Mouse (Mus musculus): ENCODE results near the gene Ugt1a9. TPM values are rescaled to one million over a fixed set of nuclear protein-coding genes. Genes with fewer than 3 reads are reported as not detected.

Ugt1a9 gene
- polyA plus RNA-seq, 1 experiment, result not detected

- no peak overlapping the region for H3K4me3 ChIP-seq (ENCODE audit: insufficient read depth, low read length)
- no peak overlapping the region for H3K27ac ChIP-seq (ENCODE audit: insufficient read depth, low read length)
- no peak for TF ChIP-seq CTCF (IDR thresholded peaks at IDR 0.05; ENCODE audit: extremely low read depth, insufficient read depth, low read length)
- TF ChIP-seq POLR2A (IDR thresholded peaks at IDR 0.05; ENCODE audit: extremely low read depth, insufficient read depth, low read length), result no peak
- no peaks in the 10 kb centered on the region for H3K4me1 ChIP-seq (ENCODE audit: control insufficient read depth, insufficient read depth, low read length)
These were observed 175.8 kb downstream of the Ugt1a9 start for GRCm38 (mm10) chr1:88246386-88246785.

GRCm38 (mm10) chr1:88247660-88248059, 177.1 kb downstream of the Ugt1a9 start:
- Histone ChIP-seq H3K4me3 (ENCODE audit: insufficient read depth, low read length) (no peak overlapping the region), H3K27ac (ENCODE audit: insufficient read depth, low read length) (no peak overlapping the region), H3K4me1 (ENCODE audit: control insufficient read depth, insufficient read depth, low read length) (no peaks in the 10 kb centered on the region)
- TF ChIP-seq CTCF (IDR thresholded peaks at IDR 0.05; ENCODE audit: extremely low read depth, insufficient read depth, low read length), result no peak
- TF ChIP-seq POLR2A (IDR thresholded peaks at IDR 0.05; ENCODE audit: extremely low read depth, insufficient read depth, low read length), result no peak

- no peak overlapping the region for H3K27ac ChIP-seq (ENCODE audit: insufficient read depth, low read length)
- no peak overlapping the region for H3K4me3 ChIP-seq (ENCODE audit: insufficient read depth, low read length)
- TF ChIP-seq POLR2A (IDR thresholded peaks at IDR 0.05; ENCODE audit: extremely low read depth, insufficient read depth, low read length) (no peak), CTCF (IDR thresholded peaks at IDR 0.05; ENCODE audit: extremely low read depth, insufficient read depth, low read length) (no peak)
- H3K4me1 ChIP-seq (ENCODE audit: control insufficient read depth, insufficient read depth, low read length), result no peaks in the 10 kb centered on the region
These were observed 178.1 kb downstream of the Ugt1a9 start for GRCm38 (mm10) chr1:88248658-88249057.

- H3K4me1 ChIP-seq (ENCODE audit: control insufficient read depth, insufficient read depth, low read length), result no peaks in the 10 kb centered on the region
- no peak overlapping the region for H3K27ac ChIP-seq (ENCODE audit: insufficient read depth, low read length)
- no peak overlapping the region for H3K4me3 ChIP-seq (ENCODE audit: insufficient read depth, low read length)
- TF ChIP-seq CTCF (IDR thresholded peaks at IDR 0.05; ENCODE audit: extremely low read depth, insufficient read depth, low read length) (no peak), POLR2A (IDR thresholded peaks at IDR 0.05; ENCODE audit: extremely low read depth, insufficient read depth, low read length) (no peak)
These were observed 179.0 kb downstream of the Ugt1a9 start for GRCm38 (mm10) chr1:88249596-88249995.

GRCm38 (mm10) chr1:88250023-88250422, 179.4 kb downstream of the Ugt1a9 start:
- no peak overlapping the region for H3K4me3 ChIP-seq (ENCODE audit: insufficient read depth, low read length)
- no peak overlapping the region for H3K27ac ChIP-seq (ENCODE audit: insufficient read depth, low read length)
- no peaks in the 10 kb centered on the region for H3K4me1 ChIP-seq (ENCODE audit: control insufficient read depth, insufficient read depth, low read length)
- no peak for TF ChIP-seq POLR2A (IDR thresholded peaks at IDR 0.05; ENCODE audit: extremely low read depth, insufficient read depth, low read length)
- TF ChIP-seq CTCF (IDR thresholded peaks at IDR 0.05; ENCODE audit: extremely low read depth, insufficient read depth, low read length), result no peak

- TF ChIP-seq POLR2A (IDR thresholded peaks at IDR 0.05; ENCODE audit: extremely low read depth, insufficient read depth, low read length), result no peak
- TF ChIP-seq CTCF (IDR thresholded peaks at IDR 0.05; ENCODE audit: extremely low read depth, insufficient read depth, low read length), result no peak
- Histone ChIP-seq H3K4me3 (ENCODE audit: insufficient read depth, low read length) (no peak overlapping the region), H3K27ac (ENCODE audit: insufficient read depth, low read length) (no peak overlapping the region), H3K4me1 (ENCODE audit: control insufficient read depth, insufficient read depth, low read length) (no peaks in the 10 kb centered on the region)
These were observed 182.5 kb downstream of the Ugt1a9 start for GRCm38 (mm10) chr1:88253106-88253505.

- no peak overlapping the region for H3K27ac ChIP-seq (ENCODE audit: insufficient read depth, low read length)
- no peaks in the 10 kb centered on the region for H3K4me1 ChIP-seq (ENCODE audit: control insufficient read depth, insufficient read depth, low read length)
- TF ChIP-seq CTCF (IDR thresholded peaks at IDR 0.05; ENCODE audit: extremely low read depth, insufficient read depth, low read length) (no peak), POLR2A (IDR thresholded peaks at IDR 0.05; ENCODE audit: extremely low read depth, insufficient read depth, low read length) (no peak)
- H3K4me3 ChIP-seq (ENCODE audit: insufficient read depth, low read length), result no peak overlapping the region
These were observed 182.9 kb downstream of the Ugt1a9 start for GRCm38 (mm10) chr1:88253540-88253939.

GRCm38 (mm10) chr1:88254793-88255465, 184.3 kb downstream of the Ugt1a9 start:
- no peaks in the 10 kb centered on the region for H3K4me1 ChIP-seq (ENCODE audit: control insufficient read depth, insufficient read depth, low read length)
- TF ChIP-seq CTCF (IDR thresholded peaks at IDR 0.05; ENCODE audit: extremely low read depth, insufficient read depth, low read length) (no peak), POLR2A (IDR thresholded peaks at IDR 0.05; ENCODE audit: extremely low read depth, insufficient read depth, low read length) (no peak)

GRCm38 (mm10) chr1:88255466-88255857, 184.9 kb downstream of the Ugt1a9 start:
- no peak for TF ChIP-seq CTCF (IDR thresholded peaks at IDR 0.05; ENCODE audit: extremely low read depth, insufficient read depth, low read length)
- no peak for TF ChIP-seq POLR2A (IDR thresholded peaks at IDR 0.05; ENCODE audit: extremely low read depth, insufficient read depth, low read length)
- Histone ChIP-seq H3K27ac (ENCODE audit: insufficient read depth, low read length) (no peak overlapping the region), H3K4me3 (ENCODE audit: insufficient read depth, low read length) (no peak overlapping the region), H3K4me1 (ENCODE audit: control insufficient read depth, insufficient read depth, low read length) (no peaks in the 10 kb centered on the region)

More at GRCm38 (mm10) chr1:88254793-88255465, 184.3 kb downstream of the Ugt1a9 start:
- no peak overlapping the region for H3K27ac ChIP-seq (ENCODE audit: insufficient read depth, low read length)
- no peak overlapping the region for H3K4me3 ChIP-seq (ENCODE audit: insufficient read depth, low read length)

- Histone ChIP-seq H3K27ac (ENCODE audit: insufficient read depth, low read length) (no peak overlapping the region), H3K4me1 (ENCODE audit: control insufficient read depth, insufficient read depth, low read length) (no peaks in the 10 kb centered on the region)
- no peak for TF ChIP-seq CTCF (IDR thresholded peaks at IDR 0.05; ENCODE audit: extremely low read depth, insufficient read depth, low read length)
- TF ChIP-seq POLR2A (IDR thresholded peaks at IDR 0.05; ENCODE audit: extremely low read depth, insufficient read depth, low read length), result no peak
These were observed 185.6 kb downstream of the Ugt1a9 start for GRCm38 (mm10) chr1:88255989-88256754.

More at GRCm38 (mm10) chr1:88255989-88256754, 185.6 kb downstream of the Ugt1a9 start:
- H3K4me3 ChIP-seq (ENCODE audit: insufficient read depth, low read length), result no peak overlapping the region

Measured in cortical plate, adult 2 months (tissue).